8 mouse cellular contexts compared by ENCODE assay signal in the genomic region with DNA sequence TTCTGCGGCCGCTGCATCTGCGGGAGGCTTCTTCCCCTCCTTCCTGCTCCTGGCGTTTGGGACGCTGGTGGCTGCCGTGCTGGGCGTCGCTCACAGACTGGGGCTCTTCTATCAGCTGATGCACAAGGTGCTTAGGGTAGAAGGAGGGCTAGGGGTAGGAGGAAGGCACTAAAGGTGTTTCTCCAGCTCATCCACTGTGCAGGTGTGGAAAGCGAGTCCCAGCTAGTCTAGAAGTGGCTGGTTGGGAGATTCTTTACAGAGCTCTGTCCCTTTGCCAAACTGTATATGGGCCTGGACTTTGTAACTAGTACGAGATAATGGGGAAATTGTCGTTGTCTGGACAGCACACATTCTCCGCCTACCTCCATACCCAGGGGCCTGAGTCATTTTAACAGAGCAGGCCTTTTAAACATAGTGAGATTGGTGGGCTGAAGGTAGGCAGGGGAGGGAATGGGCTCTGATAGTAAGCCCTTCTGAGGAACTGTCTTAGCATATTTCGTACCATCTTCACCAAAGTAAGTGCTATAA. TPM values are rescaled to one million over a fixed set of nuclear protein-coding genes. Genes with fewer than 3 reads are reported as not detected.
DNase-seq lines count a peak whose midpoint lies in the region; ATAC-seq and TF ChIP-seq lines count a peak whose summit lies in the region.

No protein-coding gene starts in this region.

- DNase-seq in lung, adult 2 months, result no peak
- DNase-seq in lung, postnatal 14 days, result no peak
- no peak for DNase-seq in limb, embryonic 10.5 days (ENCODE audit: low spot score)
- no peak for DNase-seq in left cerebral cortex, postnatal 10 days (ENCODE audit: extremely low spot score in 1 of 2, low spot score in 2 of 2)
- no peak for DNase-seq in spleen, postnatal 14 days (ENCODE audit: low spot score in 2 of 2)
- DNase-seq in kidney, postnatal 25 days, result no peak

- peak overlapping the region; percentile 91 for H3K27ac ChIP-seq in embryonic facial prominence, embryonic 12.5 days
- peak overlapping the region; percentile 93 for H3K27ac ChIP-seq in limb, embryonic 10.5 days
- H3K27ac ChIP-seq in neural tube, embryonic 14.5 days (ENCODE audit: low read depth, low read length), result peak overlapping the region; percentile 82

- intact Hi-C loops in left cerebral cortex, postnatal 10 days (cut with DNase I), result no loop called here

- H3K27me3 ChIP-seq in embryonic facial prominence, embryonic 12.5 days, result no peaks in the 10 kb centered on the region
- H3K27me3 ChIP-seq in limb, embryonic 10.5 days (ENCODE audit: low read depth, poor library complexity, severe bottlenecking), result no peaks in the 10 kb centered on the region
- no peaks in the 10 kb centered on the region for H3K27me3 ChIP-seq in neural tube, embryonic 14.5 days (ENCODE audit: control insufficient read depth, insufficient read depth, low read length)

- ATAC-seq in embryonic facial prominence, embryonic 12.5 days (ENCODE audit: insufficient number of reproducible peaks, insufficient read depth, low FRiP score, low TSS enrichment), result peak; percentile 24
- peak; percentile 44 for ATAC-seq in neural tube, embryonic 14.5 days (ENCODE audit: low read depth)

- H3K4me1 ChIP-seq in lung, adult 2 months (ENCODE audit: control insufficient read depth, insufficient read depth, low read length), result peaks cover 5% of the 10 kb centered on the region; the same call in 1 of the 2 replicates
- peaks cover 7% of the 10 kb centered on the region; the same call in 1 of the 2 replicates for H3K4me1 ChIP-seq in embryonic facial prominence, embryonic 12.5 days
- H3K4me1 ChIP-seq in limb, embryonic 10.5 days, result peaks cover 40% of the 10 kb centered on the region
- peaks cover 7% of the 10 kb centered on the region for H3K4me1 ChIP-seq in neural tube, embryonic 14.5 days (ENCODE audit: control insufficient read depth, insufficient read depth, low read length)

- H3K9me3 ChIP-seq in embryonic facial prominence, embryonic 12.5 days, result no peaks in the 10 kb centered on the region
- no peaks in the 10 kb centered on the region for H3K9me3 ChIP-seq in limb, embryonic 10.5 days (replicated peaks)
- H3K9me3 ChIP-seq in neural tube, embryonic 14.5 days (ENCODE audit: control insufficient read depth, low read length), result no peaks in the 10 kb centered on the region

- peaks cover 33% of the 10 kb centered on the region for H3K36me3 ChIP-seq in embryonic facial prominence, embryonic 12.5 days
- peaks cover 35% of the 10 kb centered on the region for H3K36me3 ChIP-seq in limb, embryonic 10.5 days
- peaks cover 17% of the 10 kb centered on the region; the same call in 1 of the 2 replicates for H3K36me3 ChIP-seq in neural tube, embryonic 14.5 days (ENCODE audit: control insufficient read depth, insufficient read depth, low read length)

- 8% methylated on average over 13 of the region's 13 CpGs for WGBS in lung, adult 2 months
- 14% methylated on average over 13 of the region's 13 CpGs for WGBS in embryonic facial prominence, embryonic 12.5 days
- 16% methylated on average over 13 of the region's 13 CpGs for WGBS in limb, embryonic 10.5 days
- WGBS in neural tube, embryonic 14.5 days, result 15% methylated on average over 13 of the region's 13 CpGs

- TF ChIP-seq POLR2A in lung, adult 2 months (IDR thresholded peaks at IDR 0.05; ENCODE audit: borderline replicate concordance, extremely low read depth, low read depth, low read length), result no peak

- peak overlapping the region; percentile 63 for H3K9ac ChIP-seq in embryonic facial prominence, embryonic 12.5 days
- peak overlapping the region; percentile 70 for H3K9ac ChIP-seq in neural tube, embryonic 14.5 days (replicated peaks; ENCODE audit: low read depth, low read length)

- no peak for TF ChIP-seq CTCF in lung, adult 2 months (IDR thresholded peaks at IDR 0.05; ENCODE audit: insufficient read depth, low read length)

- H3K4me2 ChIP-seq in embryonic facial prominence, embryonic 12.5 days (replicated peaks), result peak overlapping the region; percentile 73
- peak overlapping the region; percentile 65 for H3K4me2 ChIP-seq in neural tube, embryonic 14.5 days (ENCODE audit: low read depth, low read length)

- H3K4me3 ChIP-seq in lung, adult 2 months (replicated peaks; ENCODE audit: extremely low read depth, low read depth, low read length), result peak overlapping the region; percentile 76
- H3K4me3 ChIP-seq in embryonic facial prominence, embryonic 12.5 days, result peak overlapping the region; percentile 59
- peak overlapping the region; percentile 63 for H3K4me3 ChIP-seq in limb, embryonic 10.5 days
- H3K4me3 ChIP-seq in neural tube, embryonic 14.5 days (ENCODE audit: low read depth, low read length), result peak overlapping the region; percentile 58

RNA-seq across cellular contexts. Expression of gene Ilvbl, which starts 1.0 kb away (rescaled TPM):
- 32.5 and 35.5 TPM in 2 replicates for polyA plus RNA-seq in lung, adult 2 months (2012; rRNA removed)
- polyA plus RNA-seq in embryonic facial prominence, embryonic 12.5 days (2016; fragmentation: Nextera tagmentation; extraction: Ambion mirVana), result 52.7 and 54.2 TPM in 2 replicates
- 27.2 and 38.8 TPM in 2 replicates for polyA plus RNA-seq in limb, embryonic 10.5 days (2016; fragmentation: Nextera tagmentation; extraction: Ambion mirVana)
- polyA plus RNA-seq in neural tube, embryonic 14.5 days (2014; fragmentation: Nextera tagmentation; extraction: Ambion mirVana), result 42.7 and 46.3 TPM in 2 replicates
- 10 to 100 TPM; 19.2 to 21.9 TPM for total RNA-seq in left cerebral cortex, postnatal 10 days (2021)

RNA-seq across cellular contexts. Expression of gene Syde1, which starts 16.6 kb away (rescaled TPM):
- 67.0 and 68.6 TPM in 2 replicates for polyA plus RNA-seq in lung, adult 2 months (2012; rRNA removed)
- 17.7 and 19.2 TPM in 2 replicates for polyA plus RNA-seq in embryonic facial prominence, embryonic 12.5 days (2016; fragmentation: Nextera tagmentation; extraction: Ambion mirVana)
- polyA plus RNA-seq in limb, embryonic 10.5 days (2016; fragmentation: Nextera tagmentation; extraction: Ambion mirVana), result 15.7 and 19.7 TPM in 2 replicates
- 2.3 and 4.3 TPM in 2 replicates for polyA plus RNA-seq in neural tube, embryonic 14.5 days (2014; fragmentation: Nextera tagmentation; extraction: Ambion mirVana)
- 1 to 10 TPM; 3.9 TPM for total RNA-seq in left cerebral cortex, postnatal 10 days (2021)

RNA-seq across cellular contexts. Expression of gene Olfr1357, which starts 42.7 kb away (rescaled TPM):
- polyA plus RNA-seq in lung, adult 2 months (2012; rRNA removed), result not detected in 2 replicates
- not detected in 2 replicates for polyA plus RNA-seq in embryonic facial prominence, embryonic 12.5 days (2016; fragmentation: Nextera tagmentation; extraction: Ambion mirVana)
- not detected in 2 replicates for polyA plus RNA-seq in limb, embryonic 10.5 days (2016; fragmentation: Nextera tagmentation; extraction: Ambion mirVana)
- not detected in 2 replicates for polyA plus RNA-seq in neural tube, embryonic 14.5 days (2014; fragmentation: Nextera tagmentation; extraction: Ambion mirVana)
- not detected for total RNA-seq in left cerebral cortex, postnatal 10 days (2021)

RNA-seq across cellular contexts. Expression of gene Olfr1358, which starts 57.9 kb away (rescaled TPM):
- polyA plus RNA-seq in lung, adult 2 months (2012; rRNA removed), result not detected in 2 replicates
- not detected in 2 replicates for polyA plus RNA-seq in embryonic facial prominence, embryonic 12.5 days (2016; fragmentation: Nextera tagmentation; extraction: Ambion mirVana)
- not detected in 2 replicates for polyA plus RNA-seq in limb, embryonic 10.5 days (2016; fragmentation: Nextera tagmentation; extraction: Ambion mirVana)
- polyA plus RNA-seq in neural tube, embryonic 14.5 days (2014; fragmentation: Nextera tagmentation; extraction: Ambion mirVana), result not detected in 2 replicates
- not detected for total RNA-seq in left cerebral cortex, postnatal 10 days (2021)
